Mouse (Mus musculus) frontal cortex, adult 2 months (tissue): ENCODE data around the gene Slmap. TPM values are rescaled to one million over a fixed set of nuclear protein-coding genes. Genes with fewer than 3 reads are reported as not detected.
"Not testable (repeated sequence)": the region's sequence is repeated elsewhere in the genome, so short reads cannot be mapped to it uniquely, and the experiment has no call there.

Experiments used
- DNase-seq, 2 experiments: peaks; one replicate each; pipeline ENCODE4 v3.0.0; 2022; ENCODE audit warnings: low spot score in 1 of 2; ENCODE audit errors: extremely low spot score in 1 of 2
- polyA plus RNA-seq: library from polyadenylated mRNA; depleted of rRNA; stranded (reverse); fragments of >200 nt; gene quantifications from 2 replicates; pipeline ENCODE4 v1.2.3, GENCODE M21; 2012

The Slmap gene
- polyA plus RNA-seq, 1 experiment, result 58.4 TPM

DNA sequence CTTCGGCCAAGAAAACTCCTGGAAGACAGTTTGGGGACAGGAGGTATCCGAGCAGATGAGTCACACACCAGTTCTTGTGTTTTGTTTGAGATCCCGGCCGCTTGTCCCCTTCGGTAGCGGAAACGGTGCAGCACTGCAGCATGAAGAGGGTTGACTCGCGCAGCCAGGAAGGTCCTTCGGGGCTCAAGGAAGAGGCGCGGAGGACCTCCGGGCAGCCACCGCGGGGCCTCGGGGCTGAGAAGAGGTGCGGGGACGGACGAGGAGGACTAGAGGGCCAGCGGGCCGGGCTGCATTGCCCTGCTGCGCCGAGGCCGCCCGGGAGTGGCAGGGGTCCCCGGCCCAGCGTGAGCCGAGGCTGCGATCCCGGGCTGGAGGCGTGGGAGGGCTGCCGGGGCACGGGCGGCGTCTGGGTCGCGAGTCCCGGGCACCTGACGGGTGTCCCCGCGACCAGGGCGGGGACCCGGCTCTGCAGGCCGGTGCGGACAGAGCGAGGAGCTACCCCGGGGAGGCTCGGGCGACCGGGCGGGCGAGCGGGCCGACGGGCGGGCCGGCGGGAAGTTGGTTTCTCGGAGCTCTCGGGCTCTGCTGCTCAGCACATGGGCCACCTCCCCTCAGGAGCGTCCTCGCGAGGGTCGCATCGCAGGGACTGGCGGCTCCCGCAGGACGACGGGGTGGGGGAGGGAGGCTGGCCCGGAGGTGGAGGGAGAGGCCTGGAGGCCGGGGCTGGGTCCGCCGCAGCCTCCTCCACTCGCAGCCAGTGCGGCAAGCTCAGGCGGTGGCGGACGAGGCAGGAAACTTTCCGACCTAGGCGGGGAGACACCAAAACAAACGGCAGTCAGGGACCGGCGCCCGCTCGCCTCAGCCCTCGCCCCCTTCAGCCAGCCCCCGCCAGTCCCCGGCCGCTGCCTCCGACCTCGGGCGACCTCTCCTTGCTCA lies 642 bp downstream of the Slmap start:
- peak in 1 of 2 experiments; percentile 31 for DNase-seq

DNA sequence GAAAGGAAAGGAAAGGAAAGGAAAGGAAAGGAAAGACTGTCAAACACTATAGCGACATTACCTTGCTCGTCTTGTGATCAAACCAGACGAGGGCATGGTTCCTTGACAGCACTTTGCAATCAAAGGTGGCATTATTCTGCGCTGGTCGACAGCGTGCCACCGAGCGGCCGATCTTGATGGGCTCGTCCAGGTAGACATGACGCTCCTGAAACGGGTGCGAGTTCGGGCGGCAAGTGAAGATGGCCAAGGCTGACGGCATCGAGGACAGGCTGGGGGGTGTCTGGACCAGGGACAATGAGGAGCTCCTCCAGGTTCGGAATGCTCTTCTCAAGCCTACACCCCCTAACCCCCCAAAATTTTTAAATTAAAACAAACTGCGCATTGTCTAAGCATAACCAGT lies 1.5 kb downstream of the Slmap start:
- no peak for DNase-seq

DNA sequence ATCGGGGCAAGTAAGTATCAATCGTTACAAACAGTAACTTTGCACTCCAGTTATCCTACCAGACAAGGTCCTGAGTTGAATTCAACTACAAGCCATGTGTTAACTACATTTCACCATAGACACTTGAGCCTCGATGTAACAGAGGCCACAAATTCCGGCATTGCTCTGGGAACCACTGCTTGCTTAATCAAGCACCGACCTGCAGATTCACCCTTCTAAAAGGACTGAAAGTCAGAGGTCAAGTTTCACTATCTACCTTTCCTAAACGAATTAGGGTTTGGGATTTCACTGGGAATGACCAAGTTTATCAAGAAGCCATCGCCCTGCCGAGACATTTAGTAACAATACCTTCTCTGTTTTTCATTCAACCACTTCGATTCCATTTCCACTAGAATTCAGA lies 2.0 kb downstream of the Slmap start:
- DNase-seq, result no peak

DNA sequence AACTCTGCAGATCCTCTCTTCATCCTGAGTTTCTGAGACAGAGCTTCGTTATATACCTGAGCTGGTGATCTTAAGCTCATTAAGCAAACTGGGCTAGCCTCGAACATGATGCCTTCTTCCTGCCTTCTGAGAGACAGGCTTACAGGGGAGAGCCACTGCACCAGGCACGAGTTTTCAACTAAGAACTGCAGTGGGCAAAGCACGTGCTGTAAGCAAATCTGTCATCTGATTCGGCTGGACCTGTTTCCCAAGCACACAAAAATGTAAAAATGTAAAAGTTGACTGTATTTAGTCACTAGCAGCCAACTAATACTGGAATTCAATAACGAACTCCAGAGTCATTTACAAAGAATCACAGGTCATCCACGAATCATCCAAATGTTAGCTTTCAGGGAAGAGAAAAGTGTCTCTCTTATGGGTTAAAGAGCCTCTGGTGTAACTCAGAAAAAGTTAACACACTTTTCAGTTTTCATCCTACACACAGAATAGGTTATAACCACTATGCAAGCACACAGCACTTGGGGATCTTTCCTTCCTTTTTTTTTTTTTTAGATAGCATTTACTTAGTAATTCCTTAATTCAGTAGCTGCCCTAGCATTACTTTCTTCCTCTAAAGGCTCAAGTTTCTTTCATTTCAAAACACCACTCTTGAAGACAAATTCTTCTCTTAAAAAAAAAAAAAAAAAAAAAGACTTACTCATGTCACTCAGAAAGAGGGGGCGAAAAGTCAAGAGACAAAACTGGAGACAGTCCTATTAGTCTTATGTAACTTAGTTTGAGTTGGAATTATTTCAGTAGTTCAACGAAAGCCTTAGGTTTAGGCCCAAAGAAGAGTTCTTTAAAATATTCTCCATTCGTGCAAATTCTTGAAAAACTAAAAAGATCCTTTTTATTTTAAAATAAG lies 3.1 kb downstream of the Slmap start:
- DNase-seq, result no peak

DNA sequence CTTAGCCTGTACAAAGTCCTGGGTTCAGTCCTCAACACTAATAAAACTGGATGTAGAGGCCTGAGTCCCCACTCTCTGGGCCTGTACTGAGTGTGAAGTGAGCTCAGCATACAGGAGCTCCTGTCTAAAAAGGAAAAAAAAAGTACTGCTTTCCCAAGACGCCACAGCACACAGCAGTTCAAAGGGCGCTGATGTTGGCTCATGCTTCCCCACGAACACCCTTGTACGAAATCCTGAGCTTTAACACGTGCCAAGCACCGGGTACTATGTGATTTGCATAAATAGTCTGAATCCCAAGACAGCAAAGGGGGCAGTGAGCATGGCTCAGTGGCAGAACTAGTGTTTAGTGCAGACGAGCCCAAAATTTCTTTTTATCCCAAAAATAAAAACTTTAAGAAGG lies 4.4 kb downstream of the Slmap start:
- DNase-seq, result no peak

DNA sequence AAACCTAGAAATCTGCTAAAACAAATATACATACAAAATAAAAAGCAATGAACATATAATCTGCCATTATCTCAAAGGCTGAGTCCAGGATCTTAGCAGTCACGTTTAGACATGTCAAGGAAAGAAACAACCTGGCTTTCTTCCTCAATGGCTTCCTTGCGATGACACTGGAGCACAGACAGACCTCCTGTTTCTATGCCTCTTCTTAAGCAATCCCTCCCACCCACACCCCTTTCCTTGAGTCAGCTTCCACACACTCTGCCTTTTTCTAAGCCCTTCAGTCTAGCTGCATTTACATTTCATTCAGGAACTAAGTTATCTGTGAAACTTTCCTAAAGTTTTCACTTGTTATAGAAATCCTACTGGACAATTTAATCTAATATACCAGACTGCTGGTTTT lies 6.4 kb downstream of the Slmap start:
- no peak for DNase-seq

DNA sequence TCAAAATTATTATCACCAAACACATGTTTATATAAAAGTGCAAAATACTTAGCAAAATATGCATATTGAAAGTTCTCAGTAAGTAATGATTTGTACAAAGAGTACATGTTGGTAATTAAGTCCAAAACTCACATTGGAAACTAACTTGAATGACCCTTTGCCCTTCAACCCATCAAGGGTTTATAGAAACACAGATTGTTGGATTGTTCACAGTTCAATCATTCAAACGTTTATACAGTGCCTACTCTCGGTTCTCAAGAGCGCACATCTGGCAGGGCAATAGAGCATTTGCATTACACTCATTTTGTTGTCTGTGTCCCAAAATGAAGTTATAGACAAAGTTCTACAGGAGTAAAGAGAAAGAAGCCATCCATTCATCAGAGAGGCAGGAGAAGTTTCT lies 8.8 kb downstream of the Slmap start:
- no peak for DNase-seq

DNA sequence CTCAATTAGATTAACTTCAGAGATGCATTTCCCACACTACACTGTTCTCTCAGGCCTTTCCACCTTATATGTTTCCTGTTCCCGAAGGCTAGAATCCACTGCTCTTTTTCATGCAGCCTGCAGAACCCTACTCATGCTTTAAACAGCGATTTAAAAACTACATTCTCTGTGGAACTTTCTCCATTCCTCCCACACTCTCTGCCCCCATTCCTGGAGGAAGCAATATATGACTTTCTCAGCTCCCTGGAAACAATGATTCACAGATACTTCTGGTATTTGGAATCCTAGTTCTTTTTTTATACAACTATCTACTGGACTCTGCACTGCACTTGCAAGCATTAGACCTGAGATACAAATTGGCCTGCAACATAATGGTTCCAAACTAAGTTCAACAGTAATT lies 11.6 kb downstream of the Slmap start:
- peak; percentile 49 to 79 for DNase-seq

DNA sequence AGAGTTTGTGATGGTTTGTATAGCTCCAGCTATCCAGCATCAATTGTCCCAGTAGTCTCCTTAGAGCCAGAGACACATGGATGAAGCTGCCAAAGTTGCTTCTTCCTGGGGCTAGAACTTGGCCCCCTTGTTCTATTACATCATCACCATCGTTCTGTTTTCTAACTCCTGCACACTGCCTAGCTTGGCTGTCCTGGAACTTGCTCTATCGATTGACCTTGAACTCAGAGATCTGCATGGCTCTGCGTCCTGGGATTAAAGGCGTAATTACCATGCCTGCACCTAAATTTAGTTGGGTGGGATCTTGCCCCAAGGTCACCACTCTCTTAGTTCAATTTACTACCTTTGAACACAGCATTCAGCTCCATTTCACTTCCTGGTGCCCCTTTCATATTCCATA lies 14.9 kb downstream of the Slmap start:
- DNase-seq, result no peak

DNA sequence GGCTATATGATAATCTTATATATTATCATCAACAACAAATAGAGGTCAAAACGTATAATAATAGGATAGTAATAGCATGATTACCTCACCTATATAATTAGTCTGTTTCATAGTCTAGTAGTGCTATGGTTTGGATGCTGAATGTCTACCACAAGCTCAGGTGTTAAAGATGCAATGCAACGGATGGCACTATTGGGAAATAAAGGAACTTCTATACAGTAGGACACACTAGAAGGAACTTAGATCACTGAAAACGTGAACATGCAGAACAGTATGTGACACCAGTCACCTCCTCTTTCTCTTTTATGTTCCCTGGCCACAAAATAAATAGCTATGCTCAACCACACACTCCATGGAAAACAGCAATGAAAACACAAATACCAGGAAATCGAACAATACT lies 16.9 kb downstream of the Slmap start:
- no peak for DNase-seq

DNA sequence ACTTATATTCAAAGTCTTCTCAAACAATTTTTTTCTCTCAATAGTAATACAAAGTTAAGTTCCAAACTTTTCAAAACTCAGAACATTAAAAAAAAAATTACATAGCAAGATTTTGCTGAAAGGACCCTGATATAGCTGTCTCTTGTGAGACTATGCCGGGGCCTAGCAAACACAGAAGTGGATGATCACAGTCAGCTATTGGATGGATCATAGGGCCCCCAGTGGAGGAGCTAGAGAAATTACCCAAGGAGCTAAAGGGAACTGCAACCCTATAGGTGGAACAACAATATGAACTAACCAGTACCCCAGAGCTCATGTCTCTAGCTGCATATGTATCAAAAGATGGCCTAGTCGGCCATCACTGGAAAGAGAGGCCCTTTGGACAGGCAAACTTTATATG lies 18.5 kb downstream of the Slmap start:
- DNase-seq, result not testable (repeated sequence)

DNA sequence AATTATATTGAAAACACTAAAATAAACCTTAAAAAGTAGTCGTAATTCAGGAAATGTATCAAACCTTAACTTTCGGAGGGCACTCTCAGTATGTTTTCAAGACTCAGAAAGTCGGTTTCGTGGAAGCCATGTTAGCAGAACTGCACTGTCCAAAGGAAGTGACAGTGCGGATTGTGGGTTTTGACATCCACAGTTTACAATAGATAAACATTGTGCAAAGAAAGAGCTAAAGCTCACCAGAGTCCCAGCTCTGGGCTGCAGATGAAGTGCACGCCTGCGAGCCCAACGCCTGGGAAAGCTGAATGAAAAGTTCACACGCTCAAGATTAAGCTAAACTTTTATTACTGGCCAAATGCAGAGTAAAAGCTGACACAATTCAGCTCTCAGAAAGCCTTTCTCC lies 18.9 kb downstream of the Slmap start:
- DNase-seq, result no peak

DNA sequence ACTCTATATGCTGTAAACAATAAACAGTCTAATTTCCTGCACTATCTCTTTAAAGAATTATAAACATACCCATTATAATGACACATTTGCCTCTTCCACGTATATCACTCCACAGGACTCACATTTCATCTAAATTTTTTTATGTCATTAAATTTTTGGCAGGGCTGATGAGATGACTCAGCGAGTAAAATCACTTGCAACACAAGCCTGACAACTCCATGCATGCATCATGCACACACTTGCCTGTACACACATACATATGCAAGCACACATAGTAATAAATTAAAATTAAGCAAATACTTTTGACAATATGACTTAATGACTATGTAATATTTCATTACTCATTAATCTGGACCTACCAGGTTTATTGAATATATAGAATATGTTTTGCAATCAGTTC lies 24.2 kb downstream of the Slmap start:
- DNase-seq, result no peak

DNA sequence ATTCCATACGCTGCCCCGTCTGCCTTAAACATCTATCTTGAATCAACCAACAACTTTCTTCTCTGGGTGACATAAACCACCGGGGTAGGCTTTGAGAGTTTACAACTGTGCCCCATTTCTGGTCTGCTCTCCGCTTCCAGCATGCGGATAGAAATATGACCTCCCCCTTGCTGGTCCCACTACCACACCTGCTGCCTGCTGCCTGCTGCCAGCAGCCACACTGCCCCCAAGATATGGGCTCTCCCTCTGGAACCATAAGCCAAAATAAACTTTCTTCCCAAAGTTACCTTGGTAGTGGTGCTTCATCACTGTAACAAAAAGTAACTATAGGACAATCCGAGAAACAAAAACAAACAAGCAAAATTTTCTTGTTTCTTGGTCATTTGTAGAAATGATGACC lies 26.6 kb downstream of the Slmap start:
- DNase-seq, result no peak

DNA sequence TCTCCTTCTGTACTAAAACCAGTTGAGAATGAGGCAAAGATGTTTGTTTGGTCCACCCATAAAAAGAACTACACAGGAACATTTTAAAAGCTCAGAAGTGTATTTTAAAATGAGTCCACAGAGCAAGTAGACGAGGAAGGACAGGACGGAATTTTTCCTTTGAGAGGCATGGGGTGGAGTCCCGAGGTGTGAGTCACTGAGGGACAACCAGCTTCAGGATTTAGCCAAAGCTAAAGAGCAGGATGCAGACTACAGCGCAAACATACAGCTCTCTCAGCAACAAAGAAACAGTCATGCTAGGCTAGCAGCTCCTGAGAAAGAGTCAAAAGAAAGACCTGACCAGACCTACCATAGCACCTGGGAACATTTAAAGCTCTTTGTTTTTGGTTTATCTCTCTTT lies 27.4 kb downstream of the Slmap start:
- DNase-seq, result no peak

DNA sequence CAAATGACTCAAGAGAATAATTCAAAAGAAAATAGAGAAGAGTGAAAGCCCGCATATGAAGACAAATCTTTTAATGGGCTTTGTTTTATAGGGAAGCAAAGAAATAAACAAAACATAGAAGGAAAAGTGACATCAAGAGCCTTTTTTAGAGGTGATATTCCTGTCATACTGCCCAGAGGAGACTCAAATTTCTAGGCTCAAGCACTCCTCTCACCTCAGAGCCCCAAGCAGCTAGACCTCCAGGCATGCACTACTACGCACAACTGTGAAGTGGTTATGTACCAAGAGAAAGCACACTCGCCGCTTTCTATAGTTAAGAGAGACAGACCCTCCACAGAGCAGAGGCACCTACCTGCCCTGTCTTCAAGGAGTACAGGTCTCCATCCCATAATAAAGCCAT lies 30.2 kb downstream of the Slmap start:
- DNase-seq, result no peak

DNA sequence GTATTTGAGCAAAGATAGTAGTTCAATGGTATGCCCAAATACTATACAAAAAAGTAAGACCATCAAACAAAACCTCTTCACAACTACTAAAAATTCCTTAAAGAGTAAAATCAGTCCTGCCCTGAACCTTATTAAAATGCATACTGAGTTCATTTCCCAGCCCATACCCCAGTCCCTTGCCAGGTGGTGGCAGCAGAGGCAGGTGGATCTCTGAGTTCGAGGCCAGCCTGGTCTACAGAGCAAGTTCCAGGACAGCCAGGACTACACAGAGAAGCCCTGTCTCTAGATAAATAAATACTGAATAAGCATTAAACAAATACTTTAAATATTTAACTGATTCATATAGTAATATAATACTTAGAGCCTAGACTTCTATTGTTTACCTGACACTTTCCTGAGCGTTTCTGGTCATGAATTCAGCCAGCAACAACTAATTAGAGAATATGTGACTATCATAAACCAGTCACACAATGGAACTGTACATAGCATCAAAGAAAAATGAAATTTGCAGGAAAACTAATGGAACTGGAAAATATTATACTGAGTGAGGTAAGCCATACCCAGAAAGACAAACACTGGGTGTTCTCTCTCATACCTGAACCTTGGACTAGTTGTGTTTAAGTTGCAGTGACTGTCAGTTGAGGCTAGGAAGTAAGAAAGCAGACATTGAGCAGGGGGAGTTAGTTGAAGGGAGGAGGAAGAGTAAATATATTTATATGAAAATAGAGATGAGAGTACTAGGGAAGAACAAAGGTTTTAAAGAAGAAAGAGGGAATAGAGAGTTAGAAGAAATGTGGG lies 34.4 kb downstream of the Slmap start:
- DNase-seq, result no peak

DNA sequence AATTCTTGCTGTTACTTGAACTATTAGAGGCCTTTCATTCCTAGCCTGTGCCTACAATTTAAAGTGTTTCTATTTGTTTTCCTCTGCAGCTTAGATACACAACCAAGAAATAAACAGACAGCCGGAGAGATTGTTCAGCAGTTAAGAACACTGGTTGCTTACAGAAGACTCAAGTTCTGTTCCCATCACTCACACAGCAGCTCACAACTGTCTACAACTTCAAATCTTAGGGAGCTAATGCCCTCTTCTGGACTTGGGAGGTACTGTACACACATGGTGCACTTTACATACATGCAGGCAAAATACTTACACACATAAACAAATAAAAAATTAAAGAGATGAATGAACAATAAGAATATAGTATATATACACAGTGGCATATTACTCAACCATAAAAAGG lies 39.7 kb downstream of the Slmap start:
- DNase-seq, result no peak

DNA sequence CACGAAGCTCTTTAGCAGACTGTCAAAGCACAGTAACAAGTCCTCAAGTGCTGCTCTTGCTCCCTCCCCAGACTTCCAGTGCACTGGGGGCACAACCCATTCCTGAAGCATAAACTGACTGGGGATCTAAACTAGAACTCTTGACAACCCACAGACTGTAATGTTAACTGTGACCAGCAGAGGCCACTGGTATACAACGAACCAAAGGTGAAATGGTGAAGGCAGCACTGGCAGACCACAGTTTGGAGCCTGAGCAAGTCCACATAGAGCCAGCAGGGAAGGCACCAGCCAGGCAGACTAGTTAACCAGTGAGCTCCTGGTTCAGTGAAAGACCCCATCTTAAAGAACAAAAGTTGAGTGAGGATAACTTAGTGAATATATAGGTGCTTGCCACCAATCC lies 43.6 kb downstream of the Slmap start:
- peak; percentile 33 to 82 for DNase-seq

DNA sequence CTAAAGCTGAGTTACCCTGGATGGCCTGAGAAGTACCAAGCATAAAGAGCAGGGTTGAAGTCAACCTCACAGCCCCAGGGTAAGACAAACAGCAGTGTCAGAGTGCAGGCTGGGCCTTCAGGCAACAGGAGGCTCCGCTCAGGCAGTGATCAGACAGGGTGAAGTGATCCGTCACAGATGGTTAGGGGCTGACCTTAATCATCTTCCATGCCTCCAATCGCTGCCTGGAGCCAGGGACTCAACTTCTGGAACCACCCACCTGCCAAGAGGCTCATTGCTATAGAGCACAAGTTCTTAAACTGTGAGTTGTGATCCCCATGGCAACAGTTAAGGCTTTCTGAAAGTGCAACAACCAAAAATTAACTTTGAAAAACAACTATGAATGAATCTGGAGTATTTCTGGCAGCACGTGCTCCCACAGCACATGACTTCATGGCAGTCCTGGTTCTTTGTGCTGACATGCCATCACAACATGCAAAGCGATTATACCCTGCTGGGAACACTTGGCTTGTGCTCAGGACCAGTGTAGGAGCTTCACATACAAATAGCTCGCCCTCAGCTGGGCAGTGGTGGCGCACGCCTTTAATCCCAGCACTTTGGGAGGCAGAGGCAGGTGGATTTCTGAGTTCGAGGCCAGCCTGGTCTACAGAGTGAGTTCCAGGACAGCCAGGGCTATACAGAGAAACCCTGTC lies 46.3 kb downstream of the Slmap start:
- DNase-seq, result peak in 1 of 2 experiments; percentile 28
